Mouse (Mus musculus) stomach, postnatal 0 days (tissue): ENCODE results near the gene Polr3b.

Experiments
- CTCF ChIP-seq: IDR thresholded peaks from 2 replicates; pipeline ENCODE4 v1.5.1; 2016; ENCODE audit warnings: antibody characterized with exemption, low read depth, mild to moderate bottlenecking, moderate library complexity
- EP300 ChIP-seq: optimal IDR thresholded peaks from 2 replicates; pipeline ENCODE3; 2016; ENCODE audit warnings: antibody characterized with exemption

GRCm38 (mm10) chr10:84711479-84711878 is 89.4 kb downstream of the Polr3b start:
- TF ChIP-seq CTCF: no peak
- TF ChIP-seq EP300: no peak
